Mouse (Mus musculus) lung, embryonic 14.5 days (tissue): ENCODE results near the gene Homez. TPM values are rescaled to one million over a fixed set of nuclear protein-coding genes. Genes with fewer than 3 reads are reported as not detected.

Experiments
- ATAC-seq: fragments of 200-750 bp; cut with Nextera tagmentation; 2 replicates; pipeline ENCODE4 v1.8.0; 2017; ENCODE audit warnings: mild to moderate bottlenecking, moderate TSS enrichment, moderate library complexity; ENCODE audit not compliant: insufficient read depth
- DNase-seq: peaks from one replicate; pipeline ENCODE4 v3.0.0-alpha.2; 2015
- H3K27ac ChIP-seq: fragments of 300-500 bp; sonication (generic); 2 replicates; pipeline ENCODE4 v1.5.1; 2014; ENCODE audit warnings: low read depth, mild to moderate bottlenecking, moderate library complexity
- H3K27me3 ChIP-seq: fragments of 300-500 bp; sonication (generic); 2 replicates; pipeline ENCODE4 v1.6.1; 2014; ENCODE audit warnings: low read length, control low read depth; ENCODE audit not compliant: insufficient read depth
- H3K36me3 ChIP-seq: fragments of 300-500 bp; sonication (generic); 2 replicates; pipeline ENCODE4 v1.6.1; 2014; ENCODE audit warnings: control low read depth; ENCODE audit not compliant: insufficient read depth
- H3K4me1 ChIP-seq: fragments of 300-500 bp; sonication (generic); 2 replicates; pipeline ENCODE4 v1.6.1; 2014; ENCODE audit warnings: antibody characterized with exemption, control low read depth; ENCODE audit not compliant: insufficient read depth
- H3K4me2 ChIP-seq: fragments of 300-500 bp; sonication (generic); 2 replicates; pipeline ENCODE4 v1.6.1; 2014; ENCODE audit warnings: mild to moderate bottlenecking
- H3K4me3 ChIP-seq: fragments of 300-500 bp; sonication (generic); 2 replicates; pipeline ENCODE4 v1.5.1; 2014; ENCODE audit warnings: low read depth, low read length
- H3K9ac ChIP-seq: fragments of 300-500 bp; sonication (generic); 2 replicates; pipeline ENCODE4 v1.6.1; 2014
- H3K9me3 ChIP-seq: fragments of 300-500 bp; sonication (generic); 2 replicates; pipeline ENCODE4 v1.6.1; 2016; ENCODE audit warnings: low read depth, low read length, control low read depth
- CTCF ChIP-seq: IDR thresholded peaks from 2 replicates; pipeline ENCODE4 v1.5.1; 2016; ENCODE audit warnings: antibody characterized with exemption, low read depth
- WGBS: fragments of 180-500 bp; shearing (Covaris S2); extraction: QIAGEN DNeasy Blood & Tissue Kit; methylation state at CpG from one replicate; pipeline ENCODE4 v1.1.7; 2014; 5-methylcytosine and 5-hydroxymethylcytosine counted together
- polyA plus RNA-seq: library from polyadenylated mRNA; unstranded; fragments of >200 nt; fragmentation: Nextera tagmentation; extraction: Ambion mirVana; gene quantifications from 2 replicates; pipeline ENCODE4 v1.2.1, GENCODE M21; 2014

The Homez gene
- polyA plus RNA-seq, 1 experiment from 2014 or later, result 13.2 TPM

GRCm38 (mm10) chr14:54856703-54857102, 14.1 kb downstream of the Homez start:
- WGBS, result 80% methylated on average over 7 of the region's 7 CpGs
- H3K4me3 ChIP-seq, result no peak overlapping the region
- H3K4me2 ChIP-seq, result no peak overlapping the region
- no peak for TF ChIP-seq CTCF
- no peaks in the 10 kb centered on the region for H3K4me1 ChIP-seq
- ATAC-seq, result no peak
- DNase-seq, result no peak
- no peak overlapping the region for H3K27ac ChIP-seq
- peaks cover 21% of the 10 kb centered on the region; the same call in 1 of the 2 replicates for H3K36me3 ChIP-seq
- no peak overlapping the region for H3K9ac ChIP-seq
- H3K27me3 ChIP-seq, result no peaks in the 10 kb centered on the region
- H3K9me3 ChIP-seq, result no peaks in the 10 kb centered on the region

DNA sequence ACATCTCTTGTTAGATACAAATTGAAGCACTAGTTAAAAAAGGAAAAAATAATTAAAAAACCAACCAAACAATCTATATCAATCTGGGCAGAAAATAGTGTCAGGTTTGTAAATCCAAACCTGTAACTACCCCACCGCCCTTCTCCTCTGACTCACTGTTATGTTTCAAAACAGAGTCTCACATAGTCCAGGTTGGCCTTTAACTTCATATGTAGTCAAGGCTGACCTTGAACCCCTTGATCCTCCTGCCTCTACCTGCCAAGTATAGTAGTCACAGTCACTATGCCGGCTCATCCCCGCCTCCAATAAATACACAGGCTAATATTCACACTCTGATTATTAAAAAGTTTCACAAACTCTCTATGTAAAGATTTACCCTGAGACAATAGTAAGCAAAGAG, 15.0 kb downstream of the Homez start:
- ATAC-seq (no peak), DNase-seq (no peak)

DNA sequence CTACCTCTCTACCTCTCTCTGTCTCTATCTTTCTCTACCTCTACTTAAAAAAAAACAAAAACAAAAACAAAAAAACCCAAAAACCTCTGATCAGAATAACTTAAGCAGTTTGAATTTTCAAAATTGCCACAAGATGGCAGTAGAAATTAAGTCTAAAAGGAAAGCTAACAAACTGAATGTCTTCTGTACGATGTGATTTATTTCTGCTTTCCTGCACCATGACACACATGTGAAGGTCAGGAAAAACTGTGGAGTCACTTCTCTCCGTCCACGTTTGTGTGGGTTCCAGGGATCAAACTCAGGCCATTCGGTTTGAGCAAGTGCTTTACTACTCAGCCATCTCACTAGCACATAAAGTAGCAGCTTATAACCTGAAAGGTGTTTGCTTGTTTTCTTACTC, 27.3 kb downstream of the Homez start:
- no peak for ATAC-seq
- Histone ChIP-seq H3K36me3 (no peaks in the 10 kb centered on the region), H3K4me1 (no peaks in the 10 kb centered on the region), H3K9ac (no peak overlapping the region; the same call in 1 of the 2 replicates), H3K27ac (no peak overlapping the region), H3K27me3 (no peaks in the 10 kb centered on the region), H3K9me3 (no peaks in the 10 kb centered on the region), H3K4me2 (peak overlapping the region; percentile 27; the same call in 1 of the 2 replicates), H3K4me3 (no peak overlapping the region)
- DNase-seq, result peak; percentile 85
- peak; percentile 52 for TF ChIP-seq CTCF
- 2% methylated on average over 4 of the region's 4 CpGs for WGBS

More for the DNA sequence above, 15.0 kb downstream of the Homez start:
- Histone ChIP-seq H3K27me3 (no peaks in the 10 kb centered on the region), H3K36me3 (peaks cover 21% of the 10 kb centered on the region; the same call in 1 of the 2 replicates), H3K4me3 (no peak overlapping the region), H3K27ac (no peak overlapping the region), H3K4me2 (no peak overlapping the region), H3K4me1 (no peaks in the 10 kb centered on the region), H3K9me3 (no peaks in the 10 kb centered on the region), H3K9ac (no peak overlapping the region)
- 91% methylated on average over 3 of the region's 3 CpGs for WGBS
- no peak for TF ChIP-seq CTCF

GRCm38 (mm10) chr14:54823716-54824115, 47.0 kb downstream of the Homez start:
- TF ChIP-seq CTCF, result no peak
- Histone ChIP-seq H3K27ac (no peak overlapping the region), H3K9me3 (no peaks in the 10 kb centered on the region), H3K9ac (no peak overlapping the region), H3K4me1 (no peaks in the 10 kb centered on the region), H3K4me2 (no peak overlapping the region), H3K4me3 (no peak overlapping the region), H3K36me3 (no peaks in the 10 kb centered on the region), H3K27me3 (no peaks in the 10 kb centered on the region)
- DNase-seq, result no peak
- 88% methylated on average over 1 of the region's 1 CpGs for WGBS
- ATAC-seq, result no peak

DNA sequence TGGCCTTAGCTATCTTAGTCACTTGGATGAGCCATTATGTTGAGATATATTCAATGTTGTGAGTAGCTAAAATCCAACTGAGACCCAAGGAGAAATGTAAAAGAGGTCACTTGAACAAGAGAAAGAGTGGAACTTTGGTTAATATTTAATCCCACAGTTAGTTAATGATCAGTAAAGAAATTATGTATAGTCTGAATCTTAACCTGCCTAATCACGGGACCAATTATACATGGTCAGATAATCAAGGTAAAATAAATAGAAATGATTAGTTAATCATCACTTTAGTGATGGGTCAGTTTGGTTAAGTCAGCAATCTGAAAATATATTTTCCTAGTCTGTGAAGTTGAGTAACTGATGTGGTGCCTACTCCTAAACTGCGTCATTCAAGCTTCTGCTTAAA, 48.5 kb downstream of the Homez start:
- Histone ChIP-seq H3K9me3 (no peaks in the 10 kb centered on the region), H3K27me3 (no peaks in the 10 kb centered on the region), H3K4me3 (no peak overlapping the region), H3K9ac (no peak overlapping the region), H3K36me3 (no peaks in the 10 kb centered on the region), H3K4me1 (no peaks in the 10 kb centered on the region), H3K4me2 (no peak overlapping the region), H3K27ac (no peak overlapping the region)
- no peak for TF ChIP-seq CTCF
- ATAC-seq (no peak), DNase-seq (no peak)
- 71% methylated on average over 2 of the region's 2 CpGs for WGBS

DNA sequence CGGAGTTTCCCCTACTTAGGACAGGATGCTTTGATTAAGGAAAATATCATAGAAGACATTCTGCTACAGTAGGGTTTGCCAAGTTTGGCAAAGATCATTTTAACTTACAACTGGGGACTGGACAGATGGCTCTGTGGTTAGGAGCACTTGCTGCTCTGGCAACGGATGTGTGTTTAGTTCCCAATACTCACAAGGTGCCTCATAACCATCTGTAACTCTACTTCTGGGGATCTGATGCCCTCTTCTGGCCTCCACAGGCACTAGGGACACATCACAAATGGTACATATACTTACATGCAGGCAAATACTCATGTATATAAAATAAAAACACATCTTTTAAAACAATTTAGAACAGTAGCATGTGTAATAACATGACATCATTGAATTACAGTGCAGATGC, 53.0 kb downstream of the Homez start:
- Histone ChIP-seq H3K27ac (no peak overlapping the region), H3K4me1 (no peaks in the 10 kb centered on the region), H3K9me3 (no peaks in the 10 kb centered on the region), H3K4me2 (no peak overlapping the region), H3K36me3 (no peaks in the 10 kb centered on the region), H3K4me3 (no peak overlapping the region), H3K9ac (no peak overlapping the region), H3K27me3 (no peaks in the 10 kb centered on the region)
- peak; percentile 63 for TF ChIP-seq CTCF
- DNase-seq, result peak; percentile 55
- WGBS, result 41% methylated on average over 2 of the region's 2 CpGs
- ATAC-seq, result no peak

DNA sequence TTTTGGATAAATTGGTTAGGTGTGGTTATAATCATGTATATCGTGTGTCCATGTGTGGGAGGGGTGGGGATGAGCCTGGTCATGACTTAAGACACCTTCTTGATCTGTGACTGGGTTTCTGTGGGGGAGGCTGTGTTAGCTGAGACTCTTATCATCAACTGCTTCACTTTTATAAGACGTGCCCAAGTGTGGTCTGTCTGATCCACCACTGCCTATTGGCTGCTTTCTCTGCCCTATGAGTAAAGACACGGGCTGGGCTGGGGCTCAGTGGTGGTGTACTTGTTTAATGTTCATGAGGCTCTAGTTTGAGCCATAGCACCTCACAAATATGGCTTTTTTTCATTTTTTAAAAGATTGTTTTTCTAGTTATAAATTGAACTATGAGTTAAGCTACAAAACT, 55.0 kb downstream of the Homez start:
- H3K4me1 ChIP-seq, result no peaks in the 10 kb centered on the region
- no peak overlapping the region for H3K4me3 ChIP-seq
- no peak for DNase-seq
- H3K27me3 ChIP-seq, result no peaks in the 10 kb centered on the region
- no peak for ATAC-seq
- WGBS, result 41% methylated on average over 3 of the region's 3 CpGs
- no peak overlapping the region for H3K4me2 ChIP-seq
- no peaks in the 10 kb centered on the region for H3K36me3 ChIP-seq
- TF ChIP-seq CTCF, result no peak
- no peaks in the 10 kb centered on the region for H3K9me3 ChIP-seq
- H3K27ac ChIP-seq, result no peak overlapping the region
- no peak overlapping the region for H3K9ac ChIP-seq

DNA sequence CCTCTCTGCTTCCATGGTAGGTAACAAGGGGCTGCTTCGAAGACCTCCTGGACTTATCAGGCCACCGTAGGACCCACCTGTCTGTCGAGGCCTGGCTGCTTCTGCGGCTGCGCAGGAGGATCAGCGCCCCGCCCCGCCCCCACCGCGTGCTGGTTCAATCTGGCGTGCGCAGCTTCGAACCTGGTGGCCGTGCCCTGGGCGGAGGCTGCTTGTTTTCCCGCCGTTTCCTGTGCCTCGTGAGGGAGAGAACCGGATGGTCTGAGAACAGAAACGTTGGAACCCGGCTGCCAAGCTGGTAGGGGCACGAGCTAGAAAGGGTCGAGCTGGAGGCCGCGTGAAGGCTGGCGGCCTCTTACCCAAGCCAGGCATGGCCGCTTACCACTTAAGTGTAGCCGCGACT, 56.8 kb downstream of the Homez start, which contains the start of gene Rnf212b:
Rnf212b (plus strand) TSS at position 151 of the 400 bp plus-strand sequence.
- H3K9me3 ChIP-seq, result no peaks in the 10 kb centered on the region
- no peak within 1 kb of the TSS for H3K9ac ChIP-seq
- H3K27ac ChIP-seq, result no peak within 1 kb of the TSS
- H3K36me3 ChIP-seq, result no peaks in the 10 kb centered on the region
- ATAC-seq (no peak), DNase-seq (no peak)
- H3K4me2 ChIP-seq, result no peak within 1 kb of the TSS
- H3K4me1 ChIP-seq, result no peaks in the 10 kb centered on the region
- no peak within 1 kb of the TSS for H3K4me3 ChIP-seq
- H3K27me3 ChIP-seq, result no peaks in the 10 kb centered on the region
- 82% methylated on average over 29 of the region's 29 CpGs for WGBS
- no peak for TF ChIP-seq CTCF
